Mouse (Mus musculus) liver, embryonic 13.5 days (tissue): ENCODE results near the gene Ubash3a. TPM values are rescaled to one million over a fixed set of nuclear protein-coding genes. Genes with fewer than 3 reads are reported as not detected.

Experiments
- ATAC-seq: fragments of 200-750 bp; cut with Nextera tagmentation; 2 replicates; pipeline ENCODE4 v1.8.0; 2017; ENCODE audit warnings: low read depth, mild to moderate bottlenecking, moderate number of reproducible peaks, moderate library complexity
- DNase-seq: peaks from one replicate; pipeline ENCODE4 v3.0.0; 2022
- H3K27ac ChIP-seq: fragments of 300-500 bp; sonication (generic); 2 replicates; pipeline ENCODE4 v1.5.1; 2015; ENCODE audit warnings: moderate library complexity, mild to moderate bottlenecking, inconsistent platforms
- H3K27me3 ChIP-seq: fragments of 300-500 bp; sonication (generic); 2 replicates; pipeline ENCODE4 v1.6.1; 2015; ENCODE audit warnings: mild to moderate bottlenecking, inconsistent platforms
- H3K36me3 ChIP-seq: fragments of 300-500 bp; sonication (generic); 2 replicates; pipeline ENCODE4 v1.6.1; 2015; ENCODE audit warnings: mild to moderate bottlenecking, inconsistent platforms
- H3K4me1 ChIP-seq: fragments of 300-500 bp; sonication (generic); replicated peaks from 2 replicates; pipeline ENCODE4 v1.6.1; 2015; ENCODE audit warnings: inconsistent platforms
- H3K4me2 ChIP-seq: fragments of 300-500 bp; sonication (generic); 2 replicates; pipeline ENCODE4 v1.6.1; 2015; ENCODE audit warnings: inconsistent platforms, mild to moderate bottlenecking, moderate library complexity
- H3K4me3 ChIP-seq: fragments of 300-500 bp; sonication (generic); replicated peaks from 2 replicates; pipeline ENCODE4 v1.5.1; 2015; ENCODE audit warnings: mild to moderate bottlenecking, inconsistent platforms
- H3K9ac ChIP-seq: fragments of 300-500 bp; sonication (generic); 2 replicates; pipeline ENCODE4 v1.6.1; 2015; ENCODE audit warnings: mild to moderate bottlenecking, inconsistent platforms
- H3K9me3 ChIP-seq: fragments of 300-500 bp; sonication (generic); replicated peaks from 2 replicates; pipeline ENCODE4 v1.6.1; 2016; ENCODE audit warnings: inconsistent platforms
- WGBS: fragments of 180-500 bp; shearing (Covaris S2); methylation state at CpG from one replicate; pipeline ENCODE4 v1.1.7; 2015; ENCODE audit not compliant: insufficient replicate concordance; 5-methylcytosine and 5-hydroxymethylcytosine counted together
- polyA plus RNA-seq: library from polyadenylated mRNA; unstranded; fragments of >200 nt; fragmentation: Nextera tagmentation; extraction: Ambion mirVana; gene quantifications from 2 replicates; pipeline ENCODE4 v1.2.1, GENCODE M21; 2015

Ubash3a gene
- polyA plus RNA-seq, 1 experiment from 2014 or later: 18.8 TPM

DNA sequence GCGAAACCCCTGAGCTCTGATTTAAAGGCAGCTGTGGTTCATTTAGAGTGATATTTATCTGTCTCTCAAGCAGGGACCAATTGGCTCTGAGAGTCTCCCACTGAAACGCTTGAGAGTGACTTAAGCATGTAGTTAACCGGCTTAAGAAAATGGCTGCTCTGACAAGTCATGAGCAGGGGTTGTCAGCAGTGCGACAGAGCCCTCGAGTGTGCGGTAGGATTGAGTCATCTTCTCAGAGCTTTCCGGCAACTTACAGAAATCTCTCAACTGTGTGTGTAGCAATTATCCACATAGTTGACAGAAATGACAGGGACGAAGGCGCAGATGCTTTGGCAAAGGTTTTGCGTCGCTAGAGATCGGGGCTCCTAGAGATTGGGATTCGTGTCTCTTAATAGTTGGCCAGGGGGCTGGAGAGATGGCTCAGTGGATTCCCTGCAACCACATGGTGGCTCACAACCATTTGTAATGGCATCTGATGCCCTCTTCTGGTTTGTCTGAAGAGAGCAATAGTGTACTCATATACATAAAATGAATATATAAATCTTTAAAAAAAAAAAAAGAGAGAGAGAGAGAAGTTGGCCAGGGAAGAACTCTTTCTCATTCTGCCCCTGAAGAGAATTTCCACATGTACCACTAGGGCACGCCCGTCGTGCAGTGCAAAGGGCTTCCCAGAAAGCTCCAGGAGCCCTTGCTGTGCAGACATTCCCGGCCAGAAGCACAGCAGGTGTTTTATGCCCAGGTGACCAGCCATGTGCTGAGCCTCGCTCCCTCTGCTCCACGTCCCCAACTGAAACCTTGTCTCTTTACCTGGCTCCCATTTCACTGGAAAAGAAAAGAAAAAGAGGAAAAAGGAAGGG lies 74.4 kb downstream of the Ubash3a start:
- Histone ChIP-seq H3K9ac (no peak overlapping the region), H3K27me3 (no peaks in the 10 kb centered on the region), H3K9me3 (no peaks in the 10 kb centered on the region), H3K4me2 (no peak overlapping the region), H3K36me3 (no peaks in the 10 kb centered on the region), H3K27ac (no peak overlapping the region), H3K4me1 (peaks cover 17% of the 10 kb centered on the region), H3K4me3 (no peak overlapping the region)
- ATAC-seq: no peak
- DNase-seq: no peak
- 44% methylated on average over 19 of the region's 19 CpGs for WGBS

DNA sequence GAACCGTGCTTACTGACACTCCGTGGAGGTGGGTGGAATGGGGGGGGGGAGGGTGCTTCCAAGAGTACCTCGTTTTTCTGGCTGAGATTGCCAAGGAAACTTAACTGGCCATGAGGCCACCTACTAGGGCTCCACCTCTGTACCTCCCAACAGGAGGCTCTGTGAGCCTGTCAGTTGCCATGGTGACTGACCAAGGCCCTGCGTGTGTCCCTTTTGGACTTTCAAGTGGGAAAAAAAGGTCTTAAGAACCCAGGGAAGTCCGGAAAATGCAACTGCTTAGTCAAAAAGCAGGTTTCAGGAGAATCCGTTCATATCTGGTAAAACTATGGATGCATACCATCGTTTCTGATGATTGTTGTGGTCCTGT lies 75.0 kb downstream of the Ubash3a start:
- WGBS: 41% methylated on average over 7 of the region's 7 CpGs
- Histone ChIP-seq H3K4me2 (no peak overlapping the region), H3K27me3 (no peaks in the 10 kb centered on the region), H3K4me1 (peaks cover 14% of the 10 kb centered on the region; the same call in 1 of the 2 replicates), H3K9me3 (no peaks in the 10 kb centered on the region), H3K36me3 (no peaks in the 10 kb centered on the region), H3K9ac (no peak overlapping the region), H3K27ac (no peak overlapping the region), H3K4me3 (no peak overlapping the region)
- DNase-seq (no peak), ATAC-seq (no peak)

DNA sequence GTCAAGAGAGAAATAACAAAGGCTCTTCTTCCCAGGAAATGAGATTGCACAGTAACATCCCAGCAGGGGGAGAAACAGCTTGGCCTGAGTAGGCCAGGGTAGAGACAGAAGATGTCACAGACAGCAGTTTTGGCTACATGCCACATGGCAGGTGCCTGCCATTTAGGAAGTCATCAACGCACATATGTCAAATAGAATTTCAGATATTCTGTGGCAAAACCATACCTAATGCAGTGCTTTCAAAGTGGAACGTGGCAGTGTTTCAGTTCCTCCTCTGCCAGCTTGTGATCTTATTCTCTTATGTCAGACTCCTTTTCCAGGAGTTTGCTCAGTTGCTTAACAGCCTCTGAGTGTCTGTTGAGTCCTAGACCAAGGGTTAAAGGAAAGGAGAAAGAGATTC lies 78.2 kb downstream of the Ubash3a start:
- ATAC-seq (no peak), DNase-seq (no peak)
- Histone ChIP-seq H3K4me3 (no peak overlapping the region), H3K4me2 (no peak overlapping the region), H3K4me1 (no peaks in the 10 kb centered on the region), H3K27me3 (no peaks in the 10 kb centered on the region), H3K9me3 (no peaks in the 10 kb centered on the region), H3K36me3 (no peaks in the 10 kb centered on the region), H3K27ac (no peak overlapping the region), H3K9ac (no peak overlapping the region)
- 53% methylated on average over 2 of the region's 2 CpGs for WGBS

DNA sequence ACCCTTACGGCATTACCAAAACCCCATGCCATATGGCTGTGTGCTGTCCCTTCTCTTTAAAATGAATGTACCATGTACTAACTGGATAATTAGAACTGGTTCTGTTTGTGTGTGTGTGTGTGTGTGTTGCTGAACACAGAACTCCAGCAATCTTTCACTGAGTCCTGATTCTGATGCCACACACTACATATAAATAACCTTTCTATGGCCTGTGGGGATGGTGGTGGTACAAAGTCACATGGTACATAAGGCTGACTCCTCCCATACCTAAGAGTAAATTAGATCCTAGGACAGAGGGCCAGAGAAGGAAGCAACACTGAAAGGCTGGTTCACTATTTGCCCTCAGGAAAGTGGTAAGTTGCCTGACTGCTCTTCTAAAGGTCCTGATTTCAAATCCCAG lies 78.8 kb downstream of the Ubash3a start, which contains the start of gene Slc37a1:
TSS of gene Slc37a1 (plus strand) at position 301 of the 400 bp plus-strand sequence.
- Histone ChIP-seq H3K4me1 (no peaks in the 10 kb centered on the region), H3K4me3 (no peak within 1 kb of the TSS), H3K9me3 (no peaks in the 10 kb centered on the region), H3K36me3 (no peaks in the 10 kb centered on the region), H3K27ac (no peak within 1 kb of the TSS), H3K4me2 (no peak within 1 kb of the TSS), H3K9ac (no peak within 1 kb of the TSS), H3K27me3 (no peaks in the 10 kb centered on the region)
- WGBS: 85% methylated on average over 1 of the region's 1 CpGs
- DNase-seq: no peak
- ATAC-seq: no peak

DNA sequence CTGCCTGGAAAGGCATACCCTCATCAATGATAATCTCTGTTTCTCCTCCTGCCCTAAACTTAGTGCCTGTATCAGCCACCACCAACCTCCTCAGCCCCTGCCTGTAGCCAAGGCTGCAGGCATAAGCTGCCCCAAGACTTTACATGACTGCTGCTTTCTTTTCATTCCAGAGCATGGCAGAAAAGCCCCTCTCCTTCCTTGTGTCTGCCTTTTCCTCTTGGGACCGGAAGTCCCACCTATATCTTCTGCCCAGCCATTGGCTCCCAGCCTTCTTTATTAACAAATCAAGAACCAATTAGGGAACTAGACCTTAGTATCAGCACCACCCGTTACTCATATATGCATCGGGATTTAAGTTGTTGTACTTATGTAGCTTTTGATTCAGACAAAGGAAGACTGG lies 79.5 kb downstream of the Ubash3a start:
- ATAC-seq (no peak), DNase-seq (no peak)
- H3K4me3 ChIP-seq: no peak overlapping the region
- no peak overlapping the region for H3K27ac ChIP-seq
- no peaks in the 10 kb centered on the region for H3K9me3 ChIP-seq
- H3K27me3 ChIP-seq: no peaks in the 10 kb centered on the region
- H3K36me3 ChIP-seq: no peaks in the 10 kb centered on the region
- no peak overlapping the region for H3K4me2 ChIP-seq
- no peaks in the 10 kb centered on the region for H3K4me1 ChIP-seq
- no peak overlapping the region for H3K9ac ChIP-seq
- 67% methylated on average over 3 of the region's 3 CpGs for WGBS

DNA sequence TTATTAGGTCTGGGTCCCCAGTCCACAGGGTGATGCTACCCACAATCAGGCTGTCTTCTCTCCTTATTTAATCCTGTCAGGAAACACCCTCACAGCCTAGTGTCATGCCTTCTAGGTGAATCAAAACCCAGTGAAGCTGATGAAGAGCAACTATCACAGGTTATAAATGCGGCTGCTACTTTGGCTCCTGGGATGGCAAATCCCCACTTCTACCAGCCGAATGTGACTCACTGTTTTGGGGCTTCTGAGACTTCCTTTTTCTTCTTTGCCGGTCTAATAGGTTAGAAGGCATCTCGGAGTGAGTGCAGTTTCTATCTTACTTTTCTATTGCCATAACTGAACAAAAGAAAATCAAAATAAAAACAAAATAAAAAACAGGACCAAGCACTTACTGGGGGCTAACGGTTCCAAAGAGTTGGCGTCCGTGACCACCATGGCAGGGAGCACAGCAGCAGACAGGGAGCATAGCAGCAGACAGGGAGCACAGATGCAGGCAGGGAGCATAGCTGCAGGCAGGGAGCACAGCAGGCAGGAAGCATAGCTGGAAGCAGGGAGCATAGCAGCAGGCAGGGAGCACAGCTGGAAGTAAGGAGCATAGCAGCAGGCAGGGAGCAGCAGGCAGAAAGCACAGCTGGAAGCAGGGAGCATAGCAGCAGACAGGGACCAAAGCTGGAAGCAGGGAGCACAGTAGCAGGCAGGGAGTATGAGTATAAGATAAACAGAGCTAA lies 81.5 kb downstream of the Ubash3a start:
- H3K4me3 ChIP-seq: no peak overlapping the region
- H3K27me3 ChIP-seq: no peaks in the 10 kb centered on the region
- H3K36me3 ChIP-seq: no peaks in the 10 kb centered on the region
- no peaks in the 10 kb centered on the region for H3K9me3 ChIP-seq
- H3K4me2 ChIP-seq: no peak overlapping the region
- 27% methylated on average over 7 of the region's 7 CpGs for WGBS
- H3K4me1 ChIP-seq: no peaks in the 10 kb centered on the region
- H3K9ac ChIP-seq: no peak overlapping the region
- DNase-seq (no peak), ATAC-seq (no peak)
- H3K27ac ChIP-seq: no peak overlapping the region

DNA sequence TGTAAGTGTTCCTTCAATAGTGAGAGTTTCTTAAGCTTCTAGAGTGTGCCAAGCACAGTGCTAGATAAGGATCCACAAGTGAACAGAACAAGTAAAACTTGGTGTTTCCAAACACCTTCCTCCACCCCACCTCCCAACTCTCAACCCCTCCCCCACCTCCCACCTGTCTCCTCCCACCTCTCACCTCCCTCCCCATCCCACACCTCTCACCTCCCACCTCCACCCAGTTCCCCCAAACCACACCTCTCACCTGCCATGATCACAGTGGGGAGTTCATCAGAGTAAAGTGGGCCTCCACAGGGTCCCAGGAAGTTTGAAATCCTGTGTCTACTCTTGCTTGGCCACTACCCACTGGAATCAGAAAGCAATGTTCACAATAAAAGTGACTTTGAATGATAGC lies 82.6 kb downstream of the Ubash3a start:
- Histone ChIP-seq H3K27ac (no peak overlapping the region), H3K9ac (no peak overlapping the region), H3K9me3 (no peaks in the 10 kb centered on the region), H3K4me2 (no peak overlapping the region), H3K4me3 (no peak overlapping the region), H3K27me3 (no peaks in the 10 kb centered on the region), H3K36me3 (no peaks in the 10 kb centered on the region), H3K4me1 (peaks cover 6% of the 10 kb centered on the region)
- DNase-seq: no peak
- ATAC-seq: no peak

DNA sequence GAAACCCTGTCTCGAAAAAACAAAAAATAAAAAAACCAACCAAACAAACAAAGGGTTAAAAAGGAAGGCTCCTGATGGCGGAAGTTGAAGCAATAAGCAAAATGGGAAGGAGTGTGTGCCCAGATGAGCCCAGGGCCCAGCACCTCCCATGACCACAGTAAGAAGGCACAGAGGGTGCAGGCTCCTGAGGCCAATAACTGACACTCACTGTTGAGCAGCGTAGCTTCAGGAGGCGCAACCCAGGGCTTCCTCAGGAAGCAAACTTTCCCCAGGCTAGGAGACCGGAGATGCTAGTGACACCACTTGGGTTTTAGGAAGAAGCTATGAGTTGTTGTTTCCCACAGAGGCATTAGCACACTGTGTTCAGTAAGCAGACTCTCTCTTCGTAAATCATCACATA lies 83.2 kb downstream of the Ubash3a start:
- Histone ChIP-seq H3K27ac (no peak overlapping the region), H3K9ac (no peak overlapping the region), H3K9me3 (no peaks in the 10 kb centered on the region), H3K36me3 (no peaks in the 10 kb centered on the region), H3K4me3 (no peak overlapping the region), H3K27me3 (peaks cover 3% of the 10 kb centered on the region; the same call in 1 of the 2 replicates), H3K4me2 (no peak overlapping the region), H3K4me1 (peaks cover 12% of the 10 kb centered on the region)
- ATAC-seq: no peak
- 47% methylated on average over 6 of the region's 6 CpGs for WGBS
- no peak for DNase-seq

DNA sequence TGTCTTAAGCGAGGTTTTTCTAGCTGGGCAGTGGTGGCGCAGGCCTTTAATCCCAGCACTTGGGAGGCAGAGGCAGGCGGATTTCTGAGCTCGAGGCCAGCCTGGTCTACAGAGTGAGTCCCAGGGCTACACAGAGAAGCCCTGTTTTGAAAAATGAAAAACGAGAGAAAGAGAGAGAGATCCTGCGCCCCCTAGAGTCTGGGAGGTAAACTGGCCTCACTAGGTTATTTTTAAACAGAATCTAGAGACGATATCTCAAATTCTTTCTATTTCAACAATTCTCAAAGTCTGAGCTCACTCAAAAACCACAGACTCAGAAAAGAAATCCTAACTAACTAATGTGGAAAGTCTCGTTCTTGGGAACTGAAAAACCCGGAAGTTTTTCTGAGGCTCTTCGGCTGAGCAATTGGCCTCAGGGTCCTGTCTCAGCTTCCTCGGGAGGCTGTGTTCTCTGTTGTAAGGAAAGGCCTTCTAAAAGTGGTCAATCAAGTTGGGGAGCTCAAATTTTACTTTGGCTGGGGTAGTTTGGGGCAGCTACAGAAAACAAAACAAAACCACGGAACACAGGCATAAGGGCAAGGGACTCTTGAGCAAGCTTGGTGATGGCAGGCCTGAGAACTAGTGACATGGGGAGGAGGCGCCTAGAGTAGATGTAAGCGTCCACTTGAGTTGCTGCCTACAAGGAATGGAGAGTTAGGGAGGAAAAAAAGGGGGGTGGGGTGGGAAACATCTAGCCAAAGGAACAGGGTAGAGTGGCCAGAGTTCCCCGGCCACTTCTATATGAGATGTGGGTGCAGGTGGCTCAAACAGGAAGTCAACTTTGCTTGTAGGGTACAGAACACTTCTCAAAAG lies 86.9 kb downstream of the Ubash3a start:
- H3K36me3 ChIP-seq: no peaks in the 10 kb centered on the region
- H3K27ac ChIP-seq: no peak overlapping the region
- peaks cover 9% of the 10 kb centered on the region; the same call in 1 of the 2 replicates for H3K27me3 ChIP-seq
- H3K4me3 ChIP-seq: peak overlapping the region; percentile 69
- ATAC-seq (no peak), DNase-seq (no peak)
- H3K9me3 ChIP-seq: no peaks in the 10 kb centered on the region
- H3K9ac ChIP-seq: peak overlapping the region; percentile 76; the same call in 1 of the 2 replicates
- peak overlapping the region; percentile 98 for H3K4me2 ChIP-seq
- H3K4me1 ChIP-seq: peaks cover 38% of the 10 kb centered on the region
- 56% methylated on average over 15 of the region's 15 CpGs for WGBS

DNA sequence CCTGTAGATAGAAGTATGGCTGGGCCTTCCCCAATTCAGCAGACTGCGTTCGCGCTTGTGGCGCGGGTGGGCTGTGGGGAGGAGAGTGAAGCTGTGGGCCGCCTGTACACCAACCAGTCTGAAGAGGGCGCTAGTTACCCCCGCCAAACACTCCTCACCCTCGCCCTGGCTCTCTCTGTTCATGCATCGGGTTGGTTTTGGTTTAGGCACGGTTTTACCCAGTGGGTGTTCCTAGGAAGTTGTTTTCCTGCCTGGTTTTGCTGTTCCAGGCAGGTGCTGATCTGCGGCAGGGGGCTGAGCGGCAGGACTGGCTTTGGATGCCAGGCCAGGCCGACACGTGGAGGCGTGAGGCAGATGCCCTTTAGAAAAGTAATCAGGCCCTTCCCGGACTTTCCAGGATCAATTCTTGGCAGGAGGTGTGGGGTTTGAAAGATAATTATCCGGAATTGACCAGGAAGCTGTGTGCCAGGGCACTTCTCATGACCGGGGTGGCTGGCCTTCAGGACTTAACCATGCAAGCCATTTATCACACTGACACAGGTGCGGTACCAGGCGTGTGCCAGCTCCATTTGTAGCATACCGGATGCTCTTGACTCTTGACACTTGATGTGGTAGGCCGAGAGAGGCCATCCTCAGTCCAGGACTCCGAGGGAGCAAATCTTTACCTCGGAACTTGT lies 87.7 kb downstream of the Ubash3a start:
- Histone ChIP-seq H3K27ac (peak overlapping the region; percentile 55; the same call in 1 of the 2 replicates), H3K36me3 (no peaks in the 10 kb centered on the region), H3K9ac (peak overlapping the region; percentile 76), H3K4me1 (peaks cover 38% of the 10 kb centered on the region), H3K9me3 (no peaks in the 10 kb centered on the region), H3K27me3 (peaks cover 9% of the 10 kb centered on the region; the same call in 1 of the 2 replicates), H3K4me2 (peak overlapping the region; percentile 98), H3K4me3 (peak overlapping the region; percentile 69)
- ATAC-seq (peak; percentile 52), DNase-seq (peak; percentile 54)
- WGBS: 7% methylated on average over 25 of the region's 25 CpGs
